Mouse (Mus musculus) small intestine, adult 2 months (tissue): ENCODE measurements around the gene Ppp1r21.

Experiments used
- CTCF ChIP-seq: fragments of 200-500 bp; IDR thresholded peaks from 2 replicates; pipeline ENCODE4 v1.5.1; 2012; ENCODE audit warnings: low read depth, mild to moderate bottlenecking, control low read depth, inconsistent platforms, low read length, moderate library complexity, mixed read lengths; ENCODE audit not compliant: insufficient replicate concordance, insufficient read length; ENCODE audit errors: extremely low read depth
- POLR2A ChIP-seq: fragments of 200-500 bp; IDR thresholded peaks from 2 replicates; pipeline ENCODE4 v1.6.1; 2012; ENCODE audit warnings: low read depth, mild to moderate bottlenecking, control low read depth, inconsistent platforms, low read length, moderate library complexity

- TF ChIP-seq CTCF = no peak
- no peak for TF ChIP-seq POLR2A
Measured at GRCm38 (mm10) chr17:88552556-88552955, 22.6 kb downstream of the Ppp1r21 start.
